Mouse (Mus musculus): ENCODE data around the gene Tnp1.

The Tnp1 gene

GRCm38 (mm10) chr1:73026157-73026556, 10.4 kb upstream of the Tnp1 start:
- intact Hi-C loops (cut with DNase I): no loop called here

- intact Hi-C loops (cut with DNase I): no loop called here
These were observed 8.9 kb downstream of the Tnp1 start for GRCm38 (mm10) chr1:73006847-73007246.

GRCm38 (mm10) chr1:73004890-73005289, 10.8 kb downstream of the Tnp1 start:
- intact Hi-C loops (cut with DNase I): no loop called here

GRCm38 (mm10) chr1:73002637-73003036, 13.1 kb downstream of the Tnp1 start:
- intact Hi-C loops (cut with DNase I): no loop called here

GRCm38 (mm10) chr1:73001961-73002360, 13.7 kb downstream of the Tnp1 start:
- intact Hi-C loops (cut with DNase I): no loop called here

GRCm38 (mm10) chr1:72994751-72995528, 20.8 kb downstream of the Tnp1 start:
- intact Hi-C loops (cut with DNase I): no loop called here

GRCm38 (mm10) chr1:72992944-72993464, 22.7 kb downstream of the Tnp1 start:
- intact Hi-C loops (cut with DNase I): no loop called here

GRCm38 (mm10) chr1:72992209-72992608, 23.5 kb downstream of the Tnp1 start:
- intact Hi-C loops (cut with DNase I): no loop called here

GRCm38 (mm10) chr1:72988904-72989303, 26.8 kb downstream of the Tnp1 start:
- intact Hi-C loops (cut with DNase I): no loop called here

GRCm38 (mm10) chr1:72986715-72987114, 29.0 kb downstream of the Tnp1 start:
- intact Hi-C loops (cut with DNase I): no loop called here

- intact Hi-C loops (cut with DNase I): no loop called here
These were observed 36.8 kb downstream of the Tnp1 start for GRCm38 (mm10) chr1:72978956-72979355.

- intact Hi-C loops (cut with DNase I): no loop called here
These were observed 41.5 kb downstream of the Tnp1 start for GRCm38 (mm10) chr1:72974226-72974625.

- intact Hi-C loops (cut with DNase I): no loop called here
These were observed 45.2 kb downstream of the Tnp1 start for GRCm38 (mm10) chr1:72970461-72970860.

- intact Hi-C loops (cut with DNase I): no loop called here
These were observed 46.4 kb downstream of the Tnp1 start for GRCm38 (mm10) chr1:72969113-72969812.

GRCm38 (mm10) chr1:72966423-72966822, 49.3 kb downstream of the Tnp1 start:
- intact Hi-C loops (cut with DNase I): no loop called here

Measured in adrenal gland (tissue).